Mouse (Mus musculus) cerebellum, adult 2 months (tissue): ENCODE results near the gene Ankfy1. TPM values are rescaled to one million over a fixed set of nuclear protein-coding genes. Genes with fewer than 3 reads are reported as not detected.
"Not testable (repeated sequence)": the region's sequence is repeated elsewhere in the genome, so short reads cannot be mapped to it uniquely, and the experiment has no call there.

Experiments used
- DNase-seq, 2 experiments: peaks; one replicate each; pipeline ENCODE4 v3.0.0; 2021
- H3K27ac ChIP-seq: fragments of 200-500 bp; 2 replicates; pipeline ENCODE4 v1.5.1; 2012; ENCODE audit warnings: low read length, control low read depth, inconsistent platforms; ENCODE audit not compliant: insufficient read depth
- H3K27me3 ChIP-seq: fragments of 200-500 bp; 2 replicates; pipeline ENCODE4 v1.6.1; 2012; ENCODE audit warnings: inconsistent platforms, mild to moderate bottlenecking, low read length, moderate library complexity; ENCODE audit not compliant: control insufficient read depth, insufficient read depth
- H3K4me1 ChIP-seq: fragments of 200-500 bp; 2 replicates; pipeline ENCODE4 v1.6.1; 2011; ENCODE audit warnings: low read length; ENCODE audit not compliant: control insufficient read depth, insufficient read depth
- H3K4me3 ChIP-seq: fragments of 200-500 bp; replicated peaks from 2 replicates; pipeline ENCODE3; 2011; ENCODE audit warnings: mild to moderate bottlenecking, low read depth, low read length, control low read depth; ENCODE audit not compliant: insufficient read depth
- CTCF ChIP-seq: fragments of 200-500 bp; IDR thresholded peaks from 2 replicates; pipeline ENCODE4 v1.5.1; 2011; ENCODE audit warnings: low read depth, mild to moderate bottlenecking, control low read depth, low read length, moderate library complexity, borderline replicate concordance; ENCODE audit not compliant: insufficient read depth
- POLR2A ChIP-seq: fragments of 200-500 bp; IDR thresholded peaks from 2 replicates; pipeline ENCODE4 v1.6.1; 2011; ENCODE audit warnings: low read length, control low read depth, borderline replicate concordance; ENCODE audit not compliant: insufficient read depth
- WGBS: fragments of 180-500 bp; shearing (Covaris S2); methylation state at CpG from one replicate; pipeline ENCODE4 v1.1.7; 2018; 5-methylcytosine and 5-hydroxymethylcytosine counted together
- polyA plus RNA-seq: library from polyadenylated mRNA; depleted of rRNA; stranded (reverse); fragments of >200 nt; gene quantifications from 2 replicates; pipeline ENCODE4 v1.2.3, GENCODE M21; 2012

Gene Ankfy1
- polyA plus RNA-seq, 1 experiment, result 26.9 TPM

GRCm38 (mm10) chr11:72758316-72758715 is 68.5 kb downstream of the Ankfy1 start:
- Histone ChIP-seq H3K4me1 (0 out of 2 replicates have a peak, but pooled peaks cover 3% of the 10 kb centered on the region), H3K4me3 (no peak overlapping the region), H3K27ac (no peak overlapping the region), H3K27me3 (no peaks in the 10 kb centered on the region)
- 29% methylated on average over 5 of the region's 5 CpGs for WGBS
- TF ChIP-seq CTCF (no peak), POLR2A (no peak)
- peak; percentile 28 to 40 for DNase-seq

- H3K4me1 ChIP-seq, result 0 out of 2 replicates have a peak, but pooled peaks cover 3% of the 10 kb centered on the region
- no peak overlapping the region for H3K27ac ChIP-seq
- 94% methylated on average over 6 of the region's 6 CpGs for WGBS
- TF ChIP-seq POLR2A, result no peak
- TF ChIP-seq CTCF, result no peak
- no peaks in the 10 kb centered on the region for H3K27me3 ChIP-seq
- H3K4me3 ChIP-seq, result no peak overlapping the region
- DNase-seq, result no peak
These were observed 69.8 kb downstream of the Ankfy1 start for GRCm38 (mm10) chr11:72759581-72759980.

DNA sequence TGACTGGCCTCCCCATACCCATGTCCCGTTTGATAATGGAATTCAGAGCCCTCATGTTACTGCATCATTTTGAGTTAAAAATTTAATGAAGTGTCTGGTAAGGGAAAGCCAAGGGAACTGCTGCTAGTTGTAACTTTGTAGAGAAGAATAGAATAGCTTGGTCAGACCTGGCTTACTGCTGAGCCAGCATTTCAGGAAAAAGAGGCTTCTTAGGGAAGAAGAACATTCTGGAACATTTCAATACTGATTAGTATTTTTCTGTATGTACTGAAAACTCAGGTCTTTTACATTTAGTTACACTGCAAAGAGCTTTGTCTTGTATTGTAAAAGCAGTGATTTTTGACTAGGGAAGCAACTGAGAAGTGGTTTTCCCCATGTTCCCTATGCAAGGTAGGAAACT is 71.0 kb downstream of the Ankfy1 start:
- H3K4me3 ChIP-seq, result no peak overlapping the region
- no peak for DNase-seq
- H3K27ac ChIP-seq, result no peak overlapping the region
- H3K4me1 ChIP-seq, result 0 out of 2 replicates have a peak, but pooled peaks cover 3% of the 10 kb centered on the region
- WGBS, result 92% methylated on average over 1 of the region's 1 CpGs
- H3K27me3 ChIP-seq, result no peaks in the 10 kb centered on the region
- TF ChIP-seq CTCF (no peak), POLR2A (no peak)

DNA sequence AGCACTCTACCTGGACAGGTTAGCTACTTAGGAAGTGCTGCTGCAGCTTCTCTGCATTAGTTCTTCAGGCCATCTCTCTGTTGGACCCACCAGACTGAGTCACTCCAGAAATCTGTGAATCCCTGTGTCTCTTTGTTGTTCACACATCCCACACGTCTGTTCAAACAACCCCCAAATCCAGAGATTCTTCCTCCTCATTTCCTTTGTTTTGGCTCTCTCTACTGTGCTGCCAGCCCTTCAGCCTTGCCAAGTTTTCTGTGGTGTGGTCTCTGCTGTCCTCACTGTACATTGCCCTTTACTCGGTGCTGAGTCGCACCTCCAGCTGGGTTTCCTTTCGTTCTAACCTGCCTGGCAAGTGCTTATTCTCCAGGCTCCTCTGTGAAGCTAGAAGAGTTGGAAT is 74.5 kb downstream of the Ankfy1 start:
- WGBS, result 44% methylated on average over 4 of the region's 4 CpGs
- DNase-seq, result no peak

DNA sequence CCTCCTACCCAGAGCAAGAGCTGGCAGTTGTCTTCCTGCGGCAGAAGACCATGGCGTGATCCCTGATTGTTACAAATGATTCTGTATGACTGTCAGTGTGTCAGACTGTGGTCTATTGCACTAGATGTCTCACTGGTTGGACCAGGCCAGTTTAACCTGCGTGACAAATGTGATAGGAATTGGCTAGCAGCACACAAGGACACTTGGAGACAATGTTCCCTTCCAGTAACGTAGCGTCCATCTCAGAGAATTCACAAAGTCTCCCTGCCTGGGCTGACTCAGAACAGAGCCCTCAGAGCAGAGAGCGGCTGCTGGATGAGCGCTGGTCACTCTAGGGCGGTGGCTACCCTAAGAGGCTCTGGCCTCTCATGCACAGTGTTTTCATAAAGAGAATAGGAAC is 77.9 kb downstream of the Ankfy1 start:
- H3K4me1 ChIP-seq, result no peaks in the 10 kb centered on the region
- DNase-seq, result no peak
- H3K4me3 ChIP-seq, result no peak overlapping the region
- TF ChIP-seq POLR2A, result no peak
- TF ChIP-seq CTCF, result no peak
- WGBS, result 83% methylated on average over 8 of the region's 8 CpGs
- no peaks in the 10 kb centered on the region for H3K27me3 ChIP-seq
- no peak overlapping the region for H3K27ac ChIP-seq

More for the DNA sequence above, 74.5 kb downstream of the Ankfy1 start:
- Histone ChIP-seq H3K27me3 (no peaks in the 10 kb centered on the region), H3K27ac (no peak overlapping the region), H3K4me3 (no peak overlapping the region), H3K4me1 (no peaks in the 10 kb centered on the region)
- TF ChIP-seq POLR2A (no peak), CTCF (no peak)

DNA sequence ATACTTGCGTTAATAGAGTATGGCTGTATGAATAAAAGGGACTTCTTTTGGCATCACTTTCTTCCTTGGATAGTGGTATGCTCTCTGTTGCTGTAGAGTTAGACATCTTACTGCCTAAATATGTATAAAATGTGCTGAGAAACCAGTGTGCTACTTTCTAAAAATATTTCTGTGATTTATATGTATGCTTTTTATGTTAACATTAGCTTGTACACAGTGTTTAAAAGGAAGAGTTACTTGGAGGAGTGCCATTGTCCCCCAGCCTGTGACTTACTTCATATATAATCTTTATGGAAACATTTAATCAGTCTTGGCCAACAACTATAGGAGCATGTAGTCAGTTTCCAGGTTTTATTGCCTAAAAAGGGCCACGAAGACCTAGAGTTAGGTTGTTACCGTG is 79.3 kb downstream of the Ankfy1 start:
- TF ChIP-seq CTCF (no peak), POLR2A (no peak)
- WGBS, result 97% methylated on average over 3 of the region's 3 CpGs
- no peak overlapping the region for H3K27ac ChIP-seq
- H3K4me1 ChIP-seq, result no peaks in the 10 kb centered on the region
- H3K4me3 ChIP-seq, result no peak overlapping the region
- H3K27me3 ChIP-seq, result no peaks in the 10 kb centered on the region
- no peak for DNase-seq

GRCm38 (mm10) chr11:72770324-72770723 is 80.5 kb downstream of the Ankfy1 start:
- DNase-seq, result no peak
- TF ChIP-seq POLR2A (no peak), CTCF (no peak)
- 95% methylated on average over 3 of the region's 3 CpGs for WGBS
- H3K27me3 ChIP-seq, result no peaks in the 10 kb centered on the region
- H3K27ac ChIP-seq, result no peak overlapping the region
- no peaks in the 10 kb centered on the region for H3K4me1 ChIP-seq
- no peak overlapping the region for H3K4me3 ChIP-seq

GRCm38 (mm10) chr11:72770816-72771215 is 81.0 kb downstream of the Ankfy1 start:
- no peak for DNase-seq
- 66% methylated on average over 5 of the region's 5 CpGs for WGBS
- Histone ChIP-seq H3K4me3 (no peak overlapping the region), H3K27ac (no peak overlapping the region), H3K27me3 (no peaks in the 10 kb centered on the region), H3K4me1 (no peaks in the 10 kb centered on the region)
- no peak for TF ChIP-seq CTCF
- TF ChIP-seq POLR2A, result no peak

GRCm38 (mm10) chr11:72771461-72771860 is 81.7 kb downstream of the Ankfy1 start:
- Histone ChIP-seq H3K27me3 (no peaks in the 10 kb centered on the region), H3K4me1 (no peaks in the 10 kb centered on the region), H3K4me3 (no peak overlapping the region), H3K27ac (no peak overlapping the region)
- WGBS, result 65% methylated on average over 4 of the region's 4 CpGs
- DNase-seq, result no peak
- TF ChIP-seq CTCF (no peak), POLR2A (no peak)

- WGBS, result 50% methylated on average over 1 of the region's 1 CpGs
- not testable (repeated sequence) for H3K27ac ChIP-seq, H3K27me3 ChIP-seq, H3K4me3 ChIP-seq, DNase-seq, H3K4me1 ChIP-seq
These were observed 82.8 kb downstream of the Ankfy1 start for GRCm38 (mm10) chr11:72772611-72773010.
